Mouse (Mus musculus) cerebellum, adult (tissue): ENCODE measurements around the gene Abhd12b.

Experiments used
- ATAC-seq: cut with Nextera tagmentation; 2 replicates; pipeline ENCODE4 v1.9.2; 2017; ENCODE audit warnings: mild to moderate bottlenecking, moderate library complexity, mixed read lengths; ENCODE audit not compliant: insufficient number of reproducible peaks, low FRiP score, low TSS enrichment

Gene Abhd12b

GRCm38 (mm10) chr12:70153842-70154241 lies at the start of gene Abhd12b:
Gene Abhd12b, plus strand, starts transcription at chr12:70154142.
- ATAC-seq, result no peak

GRCm38 (mm10) chr12:70104199-70104598 lies 49.7 kb upstream of the Abhd12b start:
- ATAC-seq, result no peak

DNA sequence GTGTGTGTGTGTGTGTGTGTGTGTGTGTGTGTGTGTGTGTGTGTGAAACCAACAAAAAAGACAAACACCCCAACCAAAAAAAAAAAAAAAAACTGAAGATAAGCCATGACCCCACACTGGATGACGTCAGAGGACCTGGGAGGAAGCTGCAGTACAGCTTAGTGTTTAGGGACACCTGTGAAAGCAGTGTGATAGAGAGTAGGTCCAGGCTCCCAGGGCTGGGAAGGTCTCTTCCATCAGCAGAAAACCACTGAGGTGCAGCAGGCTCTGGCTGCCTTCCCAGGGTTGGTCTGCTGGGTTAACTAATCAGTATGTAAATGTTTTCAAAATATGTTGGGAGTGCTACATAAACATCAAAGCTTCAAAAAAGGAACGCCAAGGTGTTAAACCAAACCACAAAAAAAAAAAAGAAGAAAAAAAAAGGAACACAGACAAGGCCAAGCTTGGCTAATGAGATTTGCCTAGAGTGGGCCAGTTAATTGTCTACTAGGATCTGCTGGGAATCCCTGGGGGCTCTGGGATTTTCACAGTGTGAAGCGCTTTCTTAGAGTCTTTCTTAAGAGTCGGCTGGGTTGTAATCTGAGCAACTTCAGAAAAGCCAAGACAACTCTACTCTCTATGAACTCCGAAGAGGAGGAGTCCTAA lies 49.0 kb upstream of the Abhd12b start:
- no peak for ATAC-seq

DNA sequence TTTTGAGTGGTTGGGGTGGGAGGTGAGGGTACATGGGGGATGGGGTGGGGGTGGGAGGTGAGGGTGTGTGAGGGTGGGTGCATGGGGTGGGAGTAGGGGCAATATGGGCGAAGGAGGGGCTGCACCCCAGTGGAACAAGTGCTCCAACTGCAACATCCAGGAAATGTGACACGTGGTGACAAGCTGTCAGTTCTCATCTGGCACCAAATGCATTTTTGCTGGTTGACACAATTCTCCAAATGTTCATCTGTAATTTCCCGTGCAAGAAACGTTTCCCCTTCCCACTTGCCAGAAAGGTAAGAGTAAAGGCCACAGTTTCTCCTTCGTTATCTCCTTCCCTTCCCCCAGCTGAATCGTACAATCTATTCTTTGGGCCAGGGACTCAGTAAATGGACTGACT lies 48.1 kb upstream of the Abhd12b start:
- ATAC-seq, result no peak

DNA sequence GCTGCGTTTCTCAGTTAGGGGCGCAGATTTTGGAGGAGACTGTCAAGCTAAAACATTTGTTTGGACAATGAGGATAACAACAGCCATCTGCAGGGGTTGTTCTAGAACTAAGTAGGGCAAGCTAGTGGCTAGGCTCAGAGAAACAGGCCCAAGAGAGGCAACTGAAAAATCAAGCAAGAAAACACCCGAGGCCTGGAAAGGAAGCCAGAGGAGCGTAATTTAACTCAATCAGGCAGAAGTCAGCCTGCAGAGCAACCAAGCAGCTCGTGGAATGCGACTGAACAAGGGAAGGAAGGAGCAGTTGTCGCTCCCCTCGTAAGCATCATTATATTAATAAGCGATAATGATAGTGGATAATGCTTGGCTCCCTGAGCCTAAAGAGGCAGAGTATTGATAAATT lies 47.4 kb upstream of the Abhd12b start:
- no peak for ATAC-seq

GRCm38 (mm10) chr12:70108104-70108503 lies 45.8 kb upstream of the Abhd12b start:
- ATAC-seq, result no peak

DNA sequence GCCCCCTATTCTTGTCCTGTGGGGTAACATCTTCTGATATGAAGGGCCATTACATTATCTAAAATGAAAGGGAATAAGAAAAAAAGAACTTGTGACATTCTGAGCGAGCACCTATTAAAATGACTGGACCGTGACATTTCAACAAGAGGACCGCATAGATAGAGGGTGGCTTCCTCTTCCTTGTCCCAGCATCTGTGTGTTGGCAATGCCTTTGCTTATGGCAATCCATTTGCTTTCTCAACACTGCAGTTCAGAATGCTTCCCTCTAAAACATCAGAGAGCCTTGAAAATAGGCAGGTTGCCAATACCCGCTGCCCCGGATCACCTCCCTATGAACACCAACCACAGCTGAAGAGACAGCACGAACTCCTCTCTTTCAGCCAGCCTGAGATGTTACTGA lies 44.0 kb upstream of the Abhd12b start:
- no peak for ATAC-seq

DNA sequence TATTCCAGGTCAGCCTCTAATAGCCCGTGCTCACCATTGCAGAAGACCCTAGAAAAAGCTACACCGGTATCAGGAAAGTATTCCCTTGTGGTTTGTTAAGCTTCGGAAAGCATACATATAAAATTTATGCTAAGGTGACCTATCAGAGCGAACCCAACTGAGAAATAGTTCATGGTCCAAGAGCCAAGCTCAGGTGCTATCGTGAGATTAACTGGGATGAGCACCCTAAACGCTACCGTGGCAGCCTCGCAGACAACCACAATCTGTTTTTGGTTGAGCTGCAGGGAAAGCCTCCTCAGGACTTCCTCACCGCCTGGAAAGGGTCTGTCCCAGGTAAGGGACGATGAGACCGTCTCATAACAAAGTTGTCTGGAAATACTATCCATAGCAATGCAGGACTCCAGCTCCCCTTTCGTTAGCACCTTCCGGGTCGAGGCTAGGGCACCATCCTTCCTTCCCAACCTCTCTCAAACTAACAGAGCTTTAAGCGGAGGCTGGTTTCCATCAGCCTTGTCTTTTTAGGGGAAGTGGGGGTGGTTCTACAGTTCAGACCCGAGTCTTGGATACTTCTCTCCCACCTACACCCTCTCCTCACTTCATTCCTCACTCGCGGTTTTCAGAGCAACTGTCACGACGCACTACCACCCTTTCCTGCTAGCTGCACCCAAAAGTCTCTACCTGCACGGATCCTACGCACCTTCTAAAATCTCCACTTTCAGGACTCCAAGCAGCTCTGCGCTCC lies 43.4 kb upstream of the Abhd12b start:
- ATAC-seq, result no peak

- ATAC-seq, result no peak
Measured at GRCm38 (mm10) chr12:70111117-70111366, 42.9 kb upstream of the Abhd12b start.

DNA sequence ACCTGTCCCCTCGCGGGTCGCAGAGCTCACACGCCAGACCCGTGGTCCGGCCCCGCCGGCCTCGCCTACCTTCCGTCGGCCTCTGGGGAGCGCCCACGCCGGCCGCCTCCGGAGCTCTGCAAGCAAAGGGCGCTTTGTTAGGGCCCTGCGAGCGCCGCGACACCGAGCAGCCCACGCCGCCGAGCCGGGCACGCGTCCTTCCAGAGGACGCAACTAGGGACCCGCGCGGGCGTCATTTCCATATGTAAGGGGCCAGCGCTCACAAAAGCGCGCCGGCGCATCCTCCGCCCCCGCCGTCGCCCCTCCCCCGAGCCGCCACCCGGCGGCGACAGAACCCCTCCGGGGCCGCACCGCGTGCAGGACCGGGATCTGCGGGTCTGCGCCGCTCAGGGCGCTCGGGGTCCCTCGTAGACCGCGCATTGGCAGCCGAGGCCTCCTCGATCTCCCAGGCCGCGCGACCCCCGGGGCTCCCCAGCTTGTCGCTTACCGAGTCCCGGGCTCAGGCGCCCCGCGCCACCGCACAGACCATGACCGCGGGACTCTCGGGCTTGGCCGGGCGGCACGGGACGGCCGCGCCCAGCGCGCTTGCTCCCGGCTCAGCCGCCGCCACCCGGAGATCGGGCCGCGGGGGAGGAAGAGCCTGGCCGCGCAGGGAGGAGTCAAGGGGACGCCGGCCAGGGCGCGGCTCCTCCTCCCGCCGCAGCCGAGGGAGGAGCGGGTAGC lies 42.4 kb upstream of the Abhd12b start:
- peak; percentile 58 for ATAC-seq

DNA sequence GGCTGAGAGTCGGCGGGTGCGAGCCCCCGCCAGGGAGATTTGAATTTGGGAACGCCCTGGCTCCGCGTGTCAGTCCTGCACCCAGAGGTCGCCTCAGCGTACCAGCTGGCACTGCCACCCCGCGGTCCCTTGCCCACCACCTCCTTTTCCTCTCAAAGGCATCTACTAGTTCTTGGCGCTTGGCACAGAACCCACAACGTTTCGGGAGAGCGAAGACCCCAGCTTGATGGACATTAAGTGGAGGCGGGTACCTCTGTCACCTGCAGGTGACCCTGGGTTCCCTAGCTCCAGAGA lies 41.9 kb upstream of the Abhd12b start:
- no peak for ATAC-seq

- ATAC-seq, result no peak
Measured at GRCm38 (mm10) chr12:70113351-70113750, 40.6 kb upstream of the Abhd12b start, which contains the start of gene Nin. Gene Nin, minus strand, starts transcription at chr12:70113717.

- ATAC-seq, result no peak
Measured at GRCm38 (mm10) chr12:70117146-70117545, 36.8 kb upstream of the Abhd12b start.

DNA sequence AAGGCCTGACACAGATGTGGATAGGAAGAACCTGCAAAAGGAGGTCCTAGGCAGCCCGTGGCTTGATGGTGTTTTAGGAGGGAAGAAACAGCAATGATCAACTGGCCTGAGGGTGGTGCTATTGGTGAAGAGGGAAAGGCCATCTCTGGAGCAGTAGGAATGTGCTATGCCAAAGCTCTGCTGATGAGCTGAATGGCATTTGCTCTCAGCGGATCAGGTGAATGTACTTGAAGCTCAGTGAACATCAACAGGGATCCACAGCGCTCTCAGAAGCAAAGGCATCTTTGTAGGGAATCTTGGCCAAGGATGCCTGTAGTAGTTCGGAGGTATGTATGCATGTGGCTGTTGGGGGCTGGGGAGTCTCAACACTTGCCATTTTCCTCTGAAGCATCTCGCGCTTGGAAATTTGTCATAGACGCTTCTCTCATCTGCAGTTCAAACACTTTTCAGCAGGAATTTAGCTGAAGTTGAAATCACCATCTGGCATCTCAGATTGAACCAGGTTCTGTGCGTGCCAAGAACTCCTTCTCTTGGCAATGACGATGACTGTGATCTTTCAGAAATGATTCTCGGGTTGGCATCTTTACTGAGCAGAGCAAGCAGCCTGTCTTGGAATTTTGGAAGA lies 35.1 kb upstream of the Abhd12b start:
- ATAC-seq, result peak; percentile 80

DNA sequence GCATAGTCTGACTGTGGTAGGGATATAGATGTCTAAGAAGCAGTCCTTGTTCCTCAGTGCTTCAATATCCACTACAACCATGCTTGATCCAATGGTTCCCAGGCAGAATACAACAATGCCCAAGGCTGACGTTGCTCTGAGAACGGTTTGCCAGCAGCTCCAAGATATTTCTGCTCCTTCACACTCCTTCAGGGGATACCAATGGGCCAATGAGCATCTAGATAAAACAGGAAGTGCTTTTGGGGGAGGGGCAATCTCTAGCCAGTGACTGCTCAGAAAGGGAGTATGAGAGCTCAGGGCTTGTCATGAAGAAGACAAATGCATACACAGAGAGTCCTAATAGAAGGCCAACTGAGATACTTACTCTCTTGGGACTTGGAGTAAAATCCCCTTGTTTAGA lies 34.4 kb upstream of the Abhd12b start:
- ATAC-seq, result no peak

DNA sequence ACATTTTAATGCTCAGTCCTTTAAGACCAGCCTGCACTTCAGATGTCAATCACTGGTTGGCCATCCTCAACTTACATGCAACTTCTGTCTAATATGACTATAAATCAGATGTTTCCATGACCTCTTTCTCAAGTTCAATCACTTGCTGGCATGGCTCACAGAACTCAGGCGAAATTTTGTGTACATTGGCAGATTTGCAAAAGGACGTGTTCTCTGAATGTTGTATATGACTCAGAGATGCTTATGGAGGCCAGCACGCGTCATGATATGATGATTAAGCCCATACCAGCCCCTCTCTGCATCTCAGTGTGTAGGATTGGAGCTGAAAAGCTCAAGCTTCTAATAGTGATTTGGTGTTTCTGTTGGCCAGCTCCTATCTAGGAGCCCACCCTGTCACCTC lies 27.3 kb upstream of the Abhd12b start:
- no peak for ATAC-seq

- ATAC-seq, result no peak
Measured at GRCm38 (mm10) chr12:70129105-70129504, 24.8 kb upstream of the Abhd12b start.

DNA sequence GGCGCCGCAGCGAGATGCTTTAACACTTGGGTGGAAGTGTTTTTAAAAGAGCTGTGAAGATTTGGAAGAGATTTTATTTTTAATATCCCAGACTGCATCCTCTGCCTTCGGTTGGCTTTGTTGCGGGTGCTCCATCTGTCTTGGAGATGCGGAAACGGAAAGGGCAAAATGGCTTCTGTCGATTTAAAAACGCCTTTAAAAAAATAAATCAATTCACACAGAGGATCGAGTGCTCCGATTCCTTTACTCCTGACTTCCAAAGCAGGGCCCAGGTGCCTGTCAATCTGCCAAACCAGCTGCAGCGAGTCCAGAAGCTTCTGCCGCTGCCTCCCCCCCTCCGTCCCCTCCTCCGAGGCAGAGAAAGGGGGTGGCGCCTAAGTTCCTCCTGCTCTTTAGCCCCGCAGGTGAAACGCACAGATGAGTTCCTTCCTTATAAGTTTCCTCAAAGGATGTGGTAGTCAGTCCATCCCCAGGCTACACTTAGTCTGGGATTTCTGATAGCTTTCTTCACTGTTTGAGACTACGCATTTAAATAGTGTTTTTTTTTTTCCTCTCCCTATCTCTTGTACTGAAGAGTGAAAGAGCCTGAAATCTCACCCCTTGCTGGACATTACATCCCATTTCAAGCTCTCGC lies 22.8 kb upstream of the Abhd12b start:
- ATAC-seq, result peak; percentile 45; the same call in 1 of the 2 replicates

- no peak for ATAC-seq
Measured at GRCm38 (mm10) chr12:70134627-70135235, 19.2 kb upstream of the Abhd12b start.

DNA sequence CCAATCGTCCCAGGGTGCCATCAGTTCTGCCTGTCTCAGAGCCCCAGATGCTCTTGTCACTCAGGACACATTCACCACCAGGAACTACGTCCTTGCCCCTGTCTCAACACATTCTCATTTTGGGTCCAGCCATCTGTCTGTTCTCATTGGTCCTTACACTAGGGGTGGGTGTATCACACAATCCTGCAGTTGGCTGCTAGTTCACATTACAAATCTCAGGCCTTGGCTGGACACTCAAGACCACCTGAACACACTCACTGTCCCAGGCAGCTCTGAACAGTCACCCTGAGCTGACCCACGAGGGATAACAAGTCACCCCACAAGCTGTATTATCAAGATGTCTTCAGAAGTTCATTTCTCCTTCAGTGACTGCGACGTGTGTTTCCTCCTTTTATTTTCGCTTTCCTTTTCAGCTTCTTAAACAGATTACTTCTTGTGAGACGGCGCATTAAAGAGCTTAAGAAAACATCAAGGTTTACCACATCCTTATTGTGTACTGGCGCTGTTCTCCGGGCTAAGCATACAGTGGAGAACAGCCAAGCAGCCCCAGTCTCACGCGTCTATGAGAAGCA lies 17.7 kb upstream of the Abhd12b start:
- ATAC-seq, result no peak
